Mouse (Mus musculus): ENCODE data around the gene Tas2r144.

Gene Tas2r144

GRCm38 (mm10) chr6:42215028-42215427 is at the start of gene Tas2r144:
TSS of gene Tas2r144 (plus strand) at chr6:42215328.
- no peak for DNase-seq (ENCODE audit: low spot score)

DNA sequence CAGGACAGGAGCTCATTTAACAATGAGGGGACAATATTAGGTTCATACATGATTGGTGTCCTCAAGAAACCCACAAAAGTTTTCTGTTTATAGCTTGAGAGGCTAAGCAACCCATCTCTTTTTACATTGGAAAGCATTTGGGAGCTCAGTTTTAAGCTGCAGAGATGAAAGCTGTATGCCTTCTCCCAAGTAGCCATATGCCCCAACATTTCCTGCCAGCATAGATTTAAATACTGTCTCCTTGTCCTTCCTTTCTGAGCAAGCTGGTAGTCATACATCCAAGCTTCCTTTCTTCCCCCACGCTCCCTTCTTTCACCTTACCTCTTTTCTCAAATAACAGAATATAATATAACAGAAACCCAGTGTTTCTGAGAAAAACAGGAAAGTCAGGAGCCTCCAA is 32.7 kb upstream of the Tas2r144 start:
- DNase-seq (ENCODE audit: low spot score): no peak

DNA sequence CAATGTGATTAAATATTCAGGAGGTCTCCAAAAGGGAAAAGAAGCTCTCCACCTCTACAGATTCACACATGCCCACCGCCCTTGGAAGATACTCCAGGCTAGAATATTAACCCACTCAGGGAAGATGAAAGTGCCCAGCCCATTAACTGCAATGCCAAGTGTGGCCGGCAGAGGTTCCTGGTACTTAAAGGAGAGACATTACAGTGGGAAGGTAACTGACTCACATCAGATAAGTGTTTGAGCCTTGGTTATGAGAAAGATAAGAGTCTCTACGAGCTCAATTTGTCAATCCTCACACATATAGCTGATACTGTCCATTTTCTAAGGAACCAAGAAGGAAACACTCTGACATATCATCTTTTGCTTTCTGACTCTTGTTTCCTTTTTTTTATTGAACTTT is 28.9 kb upstream of the Tas2r144 start:
- no peak for DNase-seq (ENCODE audit: low spot score)

- no peak for DNase-seq (ENCODE audit: low spot score)
Measured at GRCm38 (mm10) chr6:42197710-42198109, 17.4 kb upstream of the Tas2r144 start.

DNA sequence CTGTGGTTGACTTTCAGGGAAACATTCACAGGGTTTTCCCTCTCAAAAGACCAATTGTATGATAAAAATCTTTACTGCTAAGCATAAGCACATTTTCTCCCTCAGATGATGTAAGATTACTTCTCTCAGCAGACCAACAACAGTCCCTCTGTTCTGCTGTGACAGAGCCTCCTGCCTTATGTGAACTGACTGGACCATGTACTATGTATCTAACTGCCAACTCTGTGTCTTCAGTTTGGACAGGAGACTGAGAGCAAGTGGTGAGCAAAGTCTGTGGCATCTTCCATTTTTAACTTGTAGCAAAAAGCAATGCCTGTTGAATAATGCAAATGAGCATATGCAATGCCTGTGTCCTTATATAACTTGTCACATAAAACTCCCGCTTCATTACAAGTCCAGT is 15.6 kb upstream of the Tas2r144 start:
- no peak for DNase-seq (ENCODE audit: low spot score)

DNA sequence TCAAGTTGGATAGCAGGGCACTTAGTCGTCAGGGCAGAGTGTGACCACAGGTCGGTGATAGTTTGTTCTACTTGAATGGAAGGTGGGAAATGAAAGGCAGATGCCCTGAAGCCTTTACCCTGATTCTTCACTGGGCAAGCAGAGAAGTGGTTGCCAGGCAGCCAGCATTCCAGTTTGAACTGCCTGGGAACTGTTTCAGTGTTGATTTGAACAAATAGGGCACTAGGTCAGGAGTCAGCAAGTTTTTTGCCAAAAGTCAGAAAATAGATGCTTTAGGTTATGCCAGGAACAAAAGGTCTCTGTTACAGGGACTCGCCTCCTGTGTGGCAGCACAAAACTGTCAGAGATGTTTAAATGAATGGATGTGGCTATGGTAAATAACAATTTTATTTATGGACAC is 7.2 kb downstream of the Tas2r144 start:
- no peak for DNase-seq (ENCODE audit: low spot score)

GRCm38 (mm10) chr6:42225046-42225445 is 9.9 kb downstream of the Tas2r144 start:
- no peak for DNase-seq (ENCODE audit: low spot score)

- peak; percentile 89 for DNase-seq (ENCODE audit: low spot score)
Measured at GRCm38 (mm10) chr6:42227240-42228101, 12.3 kb downstream of the Tas2r144 start.

DNA sequence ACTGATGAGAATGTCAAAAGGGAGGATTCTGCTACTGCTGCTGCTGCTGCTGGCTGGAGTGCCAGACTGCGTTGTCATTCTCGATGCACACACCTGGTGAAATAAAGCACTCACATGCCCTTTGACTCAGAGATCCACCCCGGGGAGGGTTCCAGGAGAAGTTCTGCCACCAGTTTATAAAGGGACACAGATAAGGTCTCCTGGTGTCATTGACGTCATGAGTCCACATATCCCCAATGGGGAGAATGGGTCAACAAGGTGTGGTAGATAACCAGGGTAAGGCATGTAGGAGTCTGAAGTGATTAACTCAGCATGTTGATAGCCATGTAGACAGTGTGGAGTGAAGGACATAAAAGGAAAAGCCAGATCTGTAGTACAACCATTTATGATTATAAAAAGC is 14.5 kb downstream of the Tas2r144 start:
- no peak for DNase-seq (ENCODE audit: low spot score)

- DNase-seq (ENCODE audit: low spot score): no peak
Measured at GRCm38 (mm10) chr6:42231191-42231590, 16.1 kb downstream of the Tas2r144 start.

DNA sequence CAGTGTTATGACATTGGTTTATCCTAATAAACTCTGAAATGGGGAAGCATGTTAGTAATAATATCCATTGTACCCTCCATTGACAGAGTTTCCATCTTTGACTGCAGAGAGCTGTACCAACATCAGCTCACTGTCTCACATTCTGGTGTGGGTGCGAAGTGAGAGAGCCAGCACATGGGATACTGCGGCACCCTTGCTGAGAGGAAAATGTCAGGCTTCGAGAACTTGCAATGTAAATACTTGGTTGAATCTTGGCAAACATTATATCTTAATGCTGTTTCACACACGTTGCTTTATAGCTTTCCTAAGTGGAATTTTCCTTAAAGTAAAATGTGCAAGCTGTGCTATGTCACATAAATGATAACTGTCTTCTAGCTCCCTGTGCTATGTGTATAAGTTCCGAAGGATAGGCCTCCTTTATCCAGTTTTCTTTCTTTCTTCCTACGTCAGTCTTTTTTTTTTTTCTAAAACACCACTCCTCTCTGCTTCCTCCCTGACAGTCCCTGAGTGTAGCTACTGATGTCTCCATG is 22.2 kb downstream of the Tas2r144 start:
- DNase-seq (ENCODE audit: low spot score): no peak

- no peak for DNase-seq (ENCODE audit: low spot score)
Measured at GRCm38 (mm10) chr6:42241311-42242045, 26.4 kb downstream of the Tas2r144 start.

DNA sequence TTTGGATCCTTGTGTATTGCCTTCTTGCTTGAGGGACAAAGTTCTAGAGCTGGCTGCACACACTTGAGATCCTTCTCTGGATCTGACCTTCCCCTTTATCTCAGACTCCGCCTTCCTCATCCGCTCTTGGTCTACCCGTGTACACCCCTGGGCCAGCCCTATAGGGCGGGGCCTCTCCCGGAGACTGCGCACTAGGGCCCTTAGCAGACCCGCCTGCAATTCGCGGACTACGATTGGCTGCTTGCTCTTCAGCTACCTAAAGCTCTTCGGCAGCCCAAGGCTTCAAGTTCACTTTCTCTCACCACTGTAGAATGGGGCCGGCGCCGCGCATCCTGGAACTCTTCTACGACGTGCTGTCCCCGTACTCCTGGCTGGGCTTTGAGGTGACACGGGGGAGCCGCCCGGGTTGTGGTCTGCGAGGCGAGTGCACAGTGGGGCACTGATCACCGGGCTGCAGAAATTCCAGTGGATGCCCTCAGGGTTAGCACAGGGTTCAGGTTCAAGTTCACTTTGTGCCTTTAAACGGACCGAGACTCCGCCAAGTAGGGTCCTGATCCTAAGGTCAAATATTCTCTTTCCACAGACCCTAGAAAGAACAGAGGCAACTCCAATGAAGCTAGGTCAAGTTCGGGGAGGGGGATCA is 30.7 kb downstream of the Tas2r144 start, which contains the start of gene Gstk1:
Gene Gstk1, plus strand, starts transcription at position 225 of the 643 bp plus-strand sequence.
- DNase-seq (ENCODE audit: low spot score): peak; percentile 88

GRCm38 (mm10) chr6:42247173-42247572 is 32.0 kb downstream of the Tas2r144 start:
- peak; percentile 6 for DNase-seq (ENCODE audit: low spot score)

DNA sequence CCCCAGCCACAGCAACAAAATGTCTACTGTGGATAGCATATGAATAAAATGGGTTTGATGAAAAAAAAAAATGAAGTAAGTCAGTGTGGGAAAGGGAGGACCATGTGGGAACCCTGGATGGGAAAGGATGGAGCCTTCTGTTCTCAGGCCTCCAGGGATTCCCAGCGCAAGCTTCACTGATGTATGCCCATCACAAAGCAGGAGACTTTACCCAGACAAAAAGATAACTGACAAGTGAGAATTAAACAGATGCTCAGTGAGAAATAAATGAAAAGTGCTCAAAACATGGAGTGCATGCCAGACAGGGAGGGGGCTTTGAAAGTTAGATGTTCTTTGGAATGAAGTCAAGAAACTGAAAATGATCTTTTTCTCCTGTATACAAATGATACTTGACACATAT is 32.9 kb downstream of the Tas2r144 start:
- DNase-seq (ENCODE audit: low spot score): no peak

- no peak for DNase-seq (ENCODE audit: low spot score)
Measured at GRCm38 (mm10) chr6:42251791-42252190, 36.7 kb downstream of the Tas2r144 start.

DNA sequence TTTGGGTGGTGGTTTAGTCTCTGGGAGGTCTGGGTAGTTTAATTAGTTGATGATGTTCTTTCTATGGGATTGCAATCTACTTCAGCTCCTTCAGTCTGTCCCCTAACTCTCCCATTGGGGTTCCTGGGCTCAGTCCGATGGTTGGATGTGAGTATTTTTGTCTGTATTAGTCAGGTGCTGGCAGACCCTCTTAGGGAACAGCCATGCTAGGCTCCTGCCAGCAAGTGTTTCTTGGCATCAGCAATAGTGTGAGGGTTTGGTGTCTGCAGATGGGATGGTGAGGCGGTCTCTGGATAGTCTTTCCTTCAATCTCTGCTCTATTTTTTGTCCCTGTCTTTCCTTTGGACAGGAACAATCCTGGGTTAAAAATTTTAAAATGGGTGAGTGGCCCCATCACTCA is 38.0 kb downstream of the Tas2r144 start:
- no peak for DNase-seq (ENCODE audit: low spot score)

- peak; percentile 65 for DNase-seq (ENCODE audit: low spot score)
Measured at GRCm38 (mm10) chr6:42257303-42257863, 42.3 kb downstream of the Tas2r144 start.

DNA sequence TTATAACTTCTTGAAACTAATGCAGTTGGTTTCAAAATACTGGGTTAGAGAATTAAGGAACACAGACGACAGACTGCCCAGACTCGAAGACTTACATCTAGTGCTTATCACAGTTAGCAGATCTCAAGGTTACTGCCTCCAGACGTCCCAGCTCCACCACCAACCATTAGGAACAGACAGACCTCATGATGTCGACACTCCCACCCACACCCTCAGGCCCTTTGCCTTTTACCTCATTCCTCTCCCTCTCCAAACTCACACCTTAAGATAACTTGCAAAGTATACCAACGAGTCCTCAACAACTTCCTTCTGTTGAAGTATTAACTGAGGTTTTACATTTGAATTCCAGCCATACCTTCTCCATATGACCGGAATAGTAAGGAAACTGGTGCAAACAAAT is 45.3 kb downstream of the Tas2r144 start:
- DNase-seq (ENCODE audit: low spot score): no peak

DNA sequence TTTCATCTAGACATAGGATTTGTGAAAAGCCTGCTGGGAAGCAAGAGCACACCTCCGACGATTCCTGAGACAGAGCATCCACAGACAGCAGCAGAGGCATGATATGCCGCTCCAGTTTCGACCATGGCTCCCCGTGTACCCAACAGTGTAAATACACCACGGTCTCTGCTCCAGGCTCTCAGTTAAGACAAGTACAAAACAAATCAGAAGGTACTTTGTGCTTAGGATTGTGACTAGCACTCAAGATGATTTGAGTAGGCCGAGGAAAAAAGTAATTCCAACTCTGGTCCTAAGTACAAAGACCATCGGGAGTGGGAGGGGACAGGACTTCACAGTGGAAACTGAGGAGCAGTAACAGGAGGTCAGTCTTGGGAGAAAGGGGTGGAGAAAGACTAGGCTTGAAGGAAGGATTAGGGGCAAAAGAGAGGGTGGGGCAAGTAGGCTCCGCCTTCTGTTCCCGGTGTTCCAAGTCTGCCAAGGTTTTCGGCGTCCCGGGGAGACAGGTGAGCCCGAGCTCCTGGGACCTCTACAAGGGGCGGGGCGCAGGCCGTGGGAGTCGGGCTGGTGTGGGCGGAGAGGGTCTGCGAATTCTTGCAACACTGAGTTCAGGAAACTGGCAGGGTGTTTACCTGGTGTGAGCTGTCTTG is 46.5 kb downstream of the Tas2r144 start, which contains the start of gene Tmem139:
Gene Tmem139, plus strand, starts transcription at position 447 of the 647 bp plus-strand sequence.
- no peak for DNase-seq (ENCODE audit: low spot score)

- DNase-seq (ENCODE audit: low spot score): peak; percentile 99
Measured at GRCm38 (mm10) chr6:42264626-42265312, 49.6 kb downstream of the Tas2r144 start, which contains the start of gene Casp2. TSS of gene Casp2 (plus strand) at chr6:42264985.
